Mouse (Mus musculus) limb, embryonic 15.5 days (tissue): ENCODE data around the gene Cyfip1. TPM values are rescaled to one million over a fixed set of nuclear protein-coding genes. Genes with fewer than 3 reads are reported as not detected.

ENCODE experiments used
- ATAC-seq: fragments of 200-750 bp; cut with Nextera tagmentation; 2 replicates; pipeline ENCODE4 v1.8.0; 2017; ENCODE audit warnings: low read depth, moderate TSS enrichment; ENCODE audit not compliant: insufficient number of reproducible peaks, low FRiP score, low TSS enrichment
- H3K27ac ChIP-seq: fragments of 300-500 bp; sonication (generic); 2 replicates; pipeline ENCODE4 v1.5.1; 2015; ENCODE audit warnings: moderate library complexity, mild to moderate bottlenecking, inconsistent platforms
- H3K27me3 ChIP-seq: fragments of 300-500 bp; sonication (generic); 2 replicates; pipeline ENCODE4 v1.6.1; 2015; ENCODE audit warnings: inconsistent platforms
- H3K36me3 ChIP-seq: fragments of 300-500 bp; sonication (generic); 2 replicates; pipeline ENCODE4 v1.6.1; 2015; ENCODE audit warnings: inconsistent platforms
- H3K4me1 ChIP-seq: fragments of 300-500 bp; sonication (generic); 2 replicates; pipeline ENCODE4 v1.6.1; 2015; ENCODE audit warnings: inconsistent platforms
- H3K4me2 ChIP-seq: fragments of 300-500 bp; sonication (generic); 2 replicates; pipeline ENCODE4 v1.6.1; 2015; ENCODE audit warnings: mild to moderate bottlenecking, inconsistent platforms
- H3K4me3 ChIP-seq: fragments of 300-500 bp; sonication (generic); 2 replicates; pipeline ENCODE4 v1.5.1; 2015; ENCODE audit warnings: mild to moderate bottlenecking, inconsistent platforms
- H3K9ac ChIP-seq: fragments of 300-500 bp; sonication (generic); 2 replicates; pipeline ENCODE4 v1.6.1; 2015; ENCODE audit warnings: inconsistent platforms
- H3K9me3 ChIP-seq: fragments of 300-500 bp; sonication (generic); 2 replicates; pipeline ENCODE4 v1.6.1; 2016; ENCODE audit warnings: inconsistent platforms
- WGBS: fragments of 180-500 bp; shearing (Covaris S2); methylation state at CpG from one replicate; pipeline ENCODE4 v1.1.7; 2015; 5-methylcytosine and 5-hydroxymethylcytosine counted together
- polyA plus RNA-seq: library from polyadenylated mRNA; unstranded; fragments of >200 nt; fragmentation: Nextera tagmentation; extraction: Ambion mirVana; gene quantifications from 2 replicates; pipeline ENCODE4 v1.2.1, GENCODE M21; 2015

Cyfip1 gene
- polyA plus RNA-seq, 1 experiment from 2014 or later = 115 TPM

- Histone ChIP-seq H3K4me1 (peaks cover 6% of the 10 kb centered on the region), H3K27me3 (no peaks in the 10 kb centered on the region), H3K9ac (no peak overlapping the region), H3K4me3 (no peak overlapping the region), H3K27ac (no peak overlapping the region), H3K4me2 (no peak overlapping the region), H3K9me3 (no peaks in the 10 kb centered on the region), H3K36me3 (peaks cover 9% of the 10 kb centered on the region)
- ATAC-seq = no peak
- 91% methylated on average over 4 of the region's 4 CpGs for WGBS
Observed at GRCm38 (mm10) chr7:55957916-55958315, 116.4 kb downstream of the Cyfip1 start.

GRCm38 (mm10) chr7:55959801-55960200 is 118.3 kb downstream of the Cyfip1 start:
- H3K9me3 ChIP-seq = no peaks in the 10 kb centered on the region
- no peaks in the 10 kb centered on the region for H3K27me3 ChIP-seq
- no peaks in the 10 kb centered on the region; the same call in 1 of the 2 replicates for H3K36me3 ChIP-seq
- no peak overlapping the region for H3K27ac ChIP-seq
- ATAC-seq = no peak
- no peak overlapping the region for H3K4me3 ChIP-seq
- peaks cover 6% of the 10 kb centered on the region for H3K4me1 ChIP-seq
- 94% methylated on average over 3 of the region's 3 CpGs for WGBS
- no peak overlapping the region for H3K9ac ChIP-seq
- H3K4me2 ChIP-seq = no peak overlapping the region

- no peaks in the 10 kb centered on the region; the same call in 1 of the 2 replicates for H3K36me3 ChIP-seq
- WGBS = 89% methylated on average over 1 of the region's 1 CpGs
Observed at GRCm38 (mm10) chr7:55960506-55960905, 119.0 kb downstream of the Cyfip1 start.

GRCm38 (mm10) chr7:55962004-55962908 is 120.7 kb downstream of the Cyfip1 start, which contains the start of gene Nipa2:
TSS of gene Nipa2 (minus strand) at chr7:55962476.
- H3K27ac ChIP-seq = peak within 1 kb of the TSS; percentile 92
- WGBS = under 1% methylated on average over 70 of the region's 70 CpGs
- H3K27me3 ChIP-seq = no peaks in the 10 kb centered on the region
- H3K9ac ChIP-seq = peak within 1 kb of the TSS; percentile 91
- H3K9me3 ChIP-seq = no peaks in the 10 kb centered on the region
- ATAC-seq = peak; percentile 97
- peak within 1 kb of the TSS; percentile 99 for H3K4me3 ChIP-seq
- peaks cover 6% of the 10 kb centered on the region for H3K4me1 ChIP-seq
- H3K4me2 ChIP-seq = peak within 1 kb of the TSS; percentile 54
- no peaks in the 10 kb centered on the region for H3K36me3 ChIP-seq

More at GRCm38 (mm10) chr7:55960506-55960905, 119.0 kb downstream of the Cyfip1 start:
- Histone ChIP-seq H3K27ac (no peak overlapping the region), H3K9ac (no peak overlapping the region), H3K4me1 (peaks cover 6% of the 10 kb centered on the region), H3K4me3 (no peak overlapping the region), H3K9me3 (no peaks in the 10 kb centered on the region), H3K27me3 (no peaks in the 10 kb centered on the region), H3K4me2 (no peak overlapping the region)
- ATAC-seq = no peak

GRCm38 (mm10) chr7:55966866-55967460 is 125.4 kb downstream of the Cyfip1 start:
- H3K9ac ChIP-seq = no peak overlapping the region
- H3K36me3 ChIP-seq = no peaks in the 10 kb centered on the region
- H3K9me3 ChIP-seq = no peaks in the 10 kb centered on the region
- H3K27ac ChIP-seq = no peak overlapping the region
- ATAC-seq = no peak
- no peaks in the 10 kb centered on the region for H3K27me3 ChIP-seq
- no peak overlapping the region for H3K4me3 ChIP-seq
- WGBS = 36% methylated on average over 3 of the region's 3 CpGs
- no peak overlapping the region for H3K4me2 ChIP-seq
- peaks cover 7% of the 10 kb centered on the region; the same call in 1 of the 2 replicates for H3K4me1 ChIP-seq

- Histone ChIP-seq H3K4me1 (peaks cover 7% of the 10 kb centered on the region; the same call in 1 of the 2 replicates), H3K27ac (peak overlapping the region; percentile 38; the same call in 1 of the 2 replicates), H3K4me3 (peak overlapping the region; percentile 30), H3K27me3 (no peaks in the 10 kb centered on the region), H3K9ac (no peak overlapping the region), H3K4me2 (peak overlapping the region; percentile 39), H3K36me3 (no peaks in the 10 kb centered on the region), H3K9me3 (no peaks in the 10 kb centered on the region)
- WGBS = 26% methylated on average over 16 of the region's 16 CpGs
- ATAC-seq = no peak
Observed at GRCm38 (mm10) chr7:55968258-55968901, 126.8 kb downstream of the Cyfip1 start.

GRCm38 (mm10) chr7:55969415-55969814 is 127.9 kb downstream of the Cyfip1 start:
- H3K4me2 ChIP-seq = no peak overlapping the region
- ATAC-seq = no peak
- no peak overlapping the region for H3K27ac ChIP-seq
- peaks cover 7% of the 10 kb centered on the region; the same call in 1 of the 2 replicates for H3K4me1 ChIP-seq
- 80% methylated on average over 1 of the region's 1 CpGs for WGBS
- no peaks in the 10 kb centered on the region for H3K36me3 ChIP-seq
- H3K27me3 ChIP-seq = no peaks in the 10 kb centered on the region
- H3K9me3 ChIP-seq = no peaks in the 10 kb centered on the region
- H3K9ac ChIP-seq = no peak overlapping the region
- H3K4me3 ChIP-seq = no peak overlapping the region

GRCm38 (mm10) chr7:55974429-55974828 is 132.9 kb downstream of the Cyfip1 start:
- Histone ChIP-seq H3K27ac (no peak overlapping the region), H3K4me1 (no peaks in the 10 kb centered on the region), H3K4me2 (no peak overlapping the region), H3K36me3 (peaks cover 7% of the 10 kb centered on the region), H3K27me3 (no peaks in the 10 kb centered on the region), H3K4me3 (no peak overlapping the region), H3K9me3 (no peaks in the 10 kb centered on the region), H3K9ac (no peak overlapping the region)
- 93% methylated on average over 2 of the region's 2 CpGs for WGBS
- no peak for ATAC-seq

GRCm38 (mm10) chr7:55981511-55981910 is 140.0 kb downstream of the Cyfip1 start:
- H3K36me3 ChIP-seq = peaks cover 17% of the 10 kb centered on the region
- H3K4me1 ChIP-seq = no peaks in the 10 kb centered on the region
- 95% methylated on average over 2 of the region's 2 CpGs for WGBS
- no peak overlapping the region for H3K4me3 ChIP-seq
- no peak overlapping the region for H3K27ac ChIP-seq
- no peak for ATAC-seq
- H3K9ac ChIP-seq = no peak overlapping the region
- H3K9me3 ChIP-seq = no peaks in the 10 kb centered on the region
- H3K27me3 ChIP-seq = no peaks in the 10 kb centered on the region
- no peak overlapping the region for H3K4me2 ChIP-seq
